Mouse (Mus musculus): ENCODE data around the gene Rgs6. TPM values are rescaled to one million over a fixed set of nuclear protein-coding genes. Genes with fewer than 3 reads are reported as not detected.

The Rgs6 gene
- total RNA-seq, 2 experiments from 2014 or later, result 0.66 to 0.68 TPM

GRCm38 (mm10) chr12:83128606-83129005 is 540.5 kb downstream of the Rgs6 start:
- no peak for DNase-seq (ENCODE audit: low spot score)

GRCm38 (mm10) chr12:83131405-83131804 is 543.3 kb downstream of the Rgs6 start:
- no peak for DNase-seq (ENCODE audit: low spot score)

GRCm38 (mm10) chr12:83133827-83134226 is 545.7 kb downstream of the Rgs6 start:
- peak; percentile 83 for DNase-seq (ENCODE audit: low spot score)

- no peak for DNase-seq (ENCODE audit: low spot score)
These were observed 547.9 kb downstream of the Rgs6 start for GRCm38 (mm10) chr12:83136031-83136430.

- no peak for DNase-seq (ENCODE audit: low spot score)
These were observed 548.4 kb downstream of the Rgs6 start for GRCm38 (mm10) chr12:83136460-83136859.

- DNase-seq (ENCODE audit: low spot score), result no peak
These were observed 548.9 kb downstream of the Rgs6 start for GRCm38 (mm10) chr12:83137001-83137400.

- DNase-seq (ENCODE audit: low spot score), result no peak
These were observed 553.1 kb downstream of the Rgs6 start for GRCm38 (mm10) chr12:83141164-83141563.

- no peak for DNase-seq (ENCODE audit: low spot score)
These were observed 554.4 kb downstream of the Rgs6 start for GRCm38 (mm10) chr12:83142507-83142906.

GRCm38 (mm10) chr12:83143071-83143470 is 555.0 kb downstream of the Rgs6 start:
- DNase-seq (ENCODE audit: low spot score), result no peak

- no peak for DNase-seq (ENCODE audit: low spot score)
These were observed 555.5 kb downstream of the Rgs6 start for GRCm38 (mm10) chr12:83143574-83143973.

GRCm38 (mm10) chr12:83145074-83145473 is 557.0 kb downstream of the Rgs6 start:
- peak; percentile 81 for DNase-seq (ENCODE audit: low spot score)

- peak; percentile 36 for DNase-seq (ENCODE audit: low spot score)
These were observed 557.8 kb downstream of the Rgs6 start for GRCm38 (mm10) chr12:83145902-83146301.

GRCm38 (mm10) chr12:83146917-83147316 is 558.8 kb downstream of the Rgs6 start:
- no peak for DNase-seq (ENCODE audit: low spot score)

GRCm38 (mm10) chr12:83150030-83150429 is 561.9 kb downstream of the Rgs6 start:
- DNase-seq (ENCODE audit: low spot score), result no peak

GRCm38 (mm10) chr12:83150813-83151212 is 562.7 kb downstream of the Rgs6 start:
- DNase-seq (ENCODE audit: low spot score), result no peak

GRCm38 (mm10) chr12:83151474-83151873 is 563.4 kb downstream of the Rgs6 start:
- DNase-seq (ENCODE audit: low spot score), result no peak

- DNase-seq (ENCODE audit: low spot score), result no peak
These were observed 572.1 kb downstream of the Rgs6 start for GRCm38 (mm10) chr12:83160211-83160610.

GRCm38 (mm10) chr12:83160700-83161099 is 572.6 kb downstream of the Rgs6 start:
- no peak for DNase-seq (ENCODE audit: low spot score)

- peak; percentile 25 for DNase-seq (ENCODE audit: low spot score)
These were observed 575.6 kb downstream of the Rgs6 start for GRCm38 (mm10) chr12:83163721-83164120.

- no peak for DNase-seq (ENCODE audit: low spot score)
These were observed 577.0 kb downstream of the Rgs6 start for GRCm38 (mm10) chr12:83165058-83165457.

- DNase-seq (ENCODE audit: low spot score), result no peak
These were observed 580.2 kb downstream of the Rgs6 start for GRCm38 (mm10) chr12:83168310-83168709.

GRCm38 (mm10) chr12:83169495-83170209 is 581.6 kb downstream of the Rgs6 start:
- no peak for DNase-seq (ENCODE audit: low spot score)

- DNase-seq (ENCODE audit: low spot score), result no peak
These were observed 590.7 kb downstream of the Rgs6 start for GRCm38 (mm10) chr12:83178770-83179169.

- no peak for DNase-seq (ENCODE audit: low spot score)
These were observed 591.8 kb downstream of the Rgs6 start for GRCm38 (mm10) chr12:83179860-83180259.

Data from gastrocnemius, adult 18-20 months (tissue).